ENCODE assay signal across 11 mouse cellular contexts in genomic region chr1:171439072-171439471, GRCm38 (mm10). TPM values are rescaled to one million over a fixed set of nuclear protein-coding genes. Genes with fewer than 3 reads are reported as not detected.
A peak's percentile ranks its signal among the peaks of the same experiment; 100 is the strongest.
DNase-seq lines count a peak whose midpoint lies in the region; ATAC-seq and TF ChIP-seq lines count a peak whose summit lies in the region.
"Had no signal": no experiment of that assay in that cellular context is flagged by ENCODE, and none has a peak within 500 bp of the region (broad histone marks: within the 10 kb centered on the region; RNA-seq: fewer than 3 reads in every experiment).

No protein-coding gene starts in this region.

- ATAC-seq in heart, embryonic 14.5 days (ENCODE audit: insufficient number of reproducible peaks, insufficient read depth, low FRiP score, low read depth), result no peak
- ATAC-seq in neural tube, embryonic 14.5 days (ENCODE audit: low read depth), result no peak
- ATAC-seq in erythroid progenitor cell, adult 5-6 weeks (replicated peaks; ENCODE audit: low FRiP score, poor library complexity, severe bottlenecking), result no peak

- 3% methylated on average over 8 of the region's 8 CpGs for WGBS in liver, adult 2 months
- WGBS in heart, embryonic 14.5 days, result 17% methylated on average over 8 of the region's 8 CpGs
- WGBS in large intestine, adult 2 months, result 8% methylated on average over 8 of the region's 8 CpGs
- WGBS in neural tube, embryonic 14.5 days, result 34% methylated on average over 8 of the region's 8 CpGs

- peaks cover 30% of the 10 kb centered on the region; the same call in 1 of the 2 replicates for H3K79me2 ChIP-seq in liver, adult 2 months (ENCODE audit: control insufficient read depth, insufficient read depth, low read length)

- no peak for TF ChIP-seq CTCF in liver, adult 2 months (IDR thresholded peaks at IDR 0.05; ENCODE audit: low read depth, low read length)

- H3K27me3 ChIP-seq in liver, adult 2 months (ENCODE audit: control insufficient read depth, insufficient read depth, low read length), result no peaks in the 10 kb centered on the region
- H3K27me3 ChIP-seq in heart, embryonic 14.5 days (ENCODE audit: control insufficient read depth, insufficient read depth, low read length), result no peaks in the 10 kb centered on the region
- peaks cover 17% of the 10 kb centered on the region; the same call in 1 of the 2 replicates for H3K27me3 ChIP-seq in neural tube, embryonic 14.5 days (ENCODE audit: control insufficient read depth, insufficient read depth, low read length)

- peak overlapping the region; percentile 90 for H3K27ac ChIP-seq in liver, adult 2 months (replicated peaks; ENCODE audit: insufficient read depth, low read depth, low read length)
- H3K27ac ChIP-seq in heart, embryonic 14.5 days (replicated peaks in 1 of 2; ENCODE audit: control insufficient read depth in 1 of 2, insufficient read depth in 1 of 2, low read depth in 2 of 2, low read length in 2 of 2), result peak overlapping the region; percentile 51 to 84
- H3K27ac ChIP-seq in neural tube, embryonic 14.5 days (ENCODE audit: low read depth, low read length), result no peak overlapping the region

- peak overlapping the region; percentile 80 for H3K4me2 ChIP-seq in heart, embryonic 14.5 days (ENCODE audit: low read length)
- H3K4me2 ChIP-seq in neural tube, embryonic 14.5 days (ENCODE audit: low read depth, low read length), result peak overlapping the region; percentile 26; the same call in 1 of the 2 replicates

- DNase-seq in liver, adult 2 months (ENCODE audit: extremely low read depth, low read depth, low spot score), result peak; percentile 75
- no peak for DNase-seq in liver
- DNase-seq in large intestine, adult 2 months (ENCODE audit: low read depth, low spot score), result peak; percentile 73
- no peak for DNase-seq in cerebellum, adult 11-12 months
- no peak for DNase-seq in urinary bladder, postnatal 14 days (ENCODE audit: low spot score)
- DNase-seq: cerebellum, postnatal 14 days; gastrocnemius, postnatal 10 days; right cerebral cortex, adult 18-20 months had no signal

- no peak for TF ChIP-seq POLR2A in liver, adult 2 months (IDR thresholded peaks at IDR 0.05; ENCODE audit: extremely low read depth, insufficient read depth, low read length)

- H3K4me1 ChIP-seq in liver, adult 2 months (ENCODE audit: control insufficient read depth, insufficient read depth, low read length), result peaks cover 32% of the 10 kb centered on the region
- peaks cover 29 to 38% of the 10 kb centered on the region in 2 experiments for H3K4me1 ChIP-seq in heart, embryonic 14.5 days (ENCODE audit: control insufficient read depth in 2 of 2, insufficient read depth in 2 of 2, low read length in 2 of 2)
- no peaks in the 10 kb centered on the region for H3K4me1 ChIP-seq in neural tube, embryonic 14.5 days (ENCODE audit: control insufficient read depth, insufficient read depth, low read length)

- H3K9me3 ChIP-seq in heart, embryonic 14.5 days (ENCODE audit: control insufficient read depth, low read length), result peaks cover 5% of the 10 kb centered on the region; the same call in 1 of the 2 replicates
- H3K9me3 ChIP-seq in neural tube, embryonic 14.5 days (ENCODE audit: control insufficient read depth, low read length), result no peaks in the 10 kb centered on the region

- no peaks in the 10 kb centered on the region for H3K36me3 ChIP-seq in liver, adult 2 months (ENCODE audit: control insufficient read depth, insufficient read depth, low read length)
- no peaks in the 10 kb centered on the region for H3K36me3 ChIP-seq in heart, embryonic 14.5 days (ENCODE audit: control insufficient read depth, insufficient read depth, low read length)
- H3K36me3 ChIP-seq in neural tube, embryonic 14.5 days (ENCODE audit: control insufficient read depth, insufficient read depth, low read length), result no peaks in the 10 kb centered on the region

- H3K9ac ChIP-seq in liver, adult 2 months (ENCODE audit: low read depth, low read length), result peak overlapping the region; percentile 61
- H3K9ac ChIP-seq in heart, embryonic 14.5 days (ENCODE audit: low read length), result peak overlapping the region; percentile 84
- no peak overlapping the region for H3K9ac ChIP-seq in neural tube, embryonic 14.5 days (replicated peaks; ENCODE audit: low read depth, low read length)

- peak overlapping the region; percentile 69 for H3K4me3 ChIP-seq in liver, adult 2 months (ENCODE audit: insufficient read depth, low read depth, low read length)
- H3K4me3 ChIP-seq in heart, embryonic 14.5 days (ENCODE audit: control insufficient read depth in 1 of 2, insufficient read depth in 1 of 2, low read depth in 1 of 2, low read length in 2 of 2), result peak overlapping the region; percentile 38 to 75
- no peak overlapping the region for H3K4me3 ChIP-seq in neural tube, embryonic 14.5 days (ENCODE audit: low read depth, low read length)

RNA-seq across cellular contexts. Expression of gene F11r, which starts 1.7 kb away (rescaled TPM):
- total RNA-seq in liver, adult 2 months (2014; rRNA removed), result 39.1 and 56.8 TPM in 2 replicates
- polyA plus RNA-seq in liver, adult 2 months (2012; rRNA removed), result 47.7 and 60.4 TPM in 2 replicates
- polyA plus RNA-seq in heart, embryonic 14.5 days (2014; fragmentation: Nextera tagmentation; extraction: Ambion mirVana), result 70.9 and 74.7 TPM in 2 replicates
- polyA plus RNA-seq in large intestine, adult 2 months (2012; rRNA removed), result 160 and 191 TPM in 2 replicates
- polyA plus RNA-seq in neural tube, embryonic 14.5 days (2014; fragmentation: Nextera tagmentation; extraction: Ambion mirVana), result 8.0 and 13.5 TPM in 2 replicates
- total RNA-seq in erythroid progenitor cell, adult 5-6 weeks (2015; ENCODE audit: low replicate concordance), result not detected in 2 replicates
- total RNA-seq in erythroid progenitor cell, adult 5-6 weeks (2017; ENCODE audit: low replicate concordance), result not detected in 2 replicates

RNA-seq across cellular contexts. Expression of gene Tstd1, which starts 20.4 kb away (rescaled TPM):
- total RNA-seq in liver, adult 2 months (2014; rRNA removed), result 26.6 and 27.8 TPM in 2 replicates
- polyA plus RNA-seq in liver, adult 2 months (2012; rRNA removed), result 50.6 and 57.2 TPM in 2 replicates
- polyA plus RNA-seq in heart, embryonic 14.5 days (2014; fragmentation: Nextera tagmentation; extraction: Ambion mirVana), result 1.5 and 2.1 TPM in 2 replicates
- 77.2 and 98.1 TPM in 2 replicates for polyA plus RNA-seq in large intestine, adult 2 months (2012; rRNA removed)
- 2.9 and 3.8 TPM in 2 replicates for polyA plus RNA-seq in neural tube, embryonic 14.5 days (2014; fragmentation: Nextera tagmentation; extraction: Ambion mirVana)
- total RNA-seq in erythroid progenitor cell, adult 5-6 weeks (2015; ENCODE audit: low replicate concordance), result not detected in 2 replicates
- total RNA-seq in erythroid progenitor cell, adult 5-6 weeks (2017; ENCODE audit: low replicate concordance), result 0.90 TPM in 1 of 2 replicates, not detected in the other

RNA-seq across cellular contexts. Expression of gene Usf1, which starts 28.0 kb away (rescaled TPM):
- 27.2 and 33.7 TPM in 2 replicates for total RNA-seq in liver, adult 2 months (2014; rRNA removed)
- 39.4 and 44.7 TPM in 2 replicates for polyA plus RNA-seq in liver, adult 2 months (2012; rRNA removed)
- polyA plus RNA-seq in heart, embryonic 14.5 days (2014; fragmentation: Nextera tagmentation; extraction: Ambion mirVana), result 46.7 and 58.5 TPM in 2 replicates
- 80.1 and 86.0 TPM in 2 replicates for polyA plus RNA-seq in large intestine, adult 2 months (2012; rRNA removed)
- polyA plus RNA-seq in neural tube, embryonic 14.5 days (2014; fragmentation: Nextera tagmentation; extraction: Ambion mirVana), result 164 and 191 TPM in 2 replicates
- total RNA-seq in erythroid progenitor cell, adult 5-6 weeks (2015; ENCODE audit: low replicate concordance), result 1.7 and 4.3 TPM in 2 replicates
- 5.0 and 9.1 TPM in 2 replicates for total RNA-seq in erythroid progenitor cell, adult 5-6 weeks (2017; ENCODE audit: low replicate concordance)

RNA-seq across cellular contexts. Expression of gene Arhgap30, which starts 50.3 kb away (rescaled TPM):
- total RNA-seq in liver, adult 2 months (2014; rRNA removed), result 2.4 and 2.8 TPM in 2 replicates
- polyA plus RNA-seq in liver, adult 2 months (2012; rRNA removed), result 1.3 and 2.0 TPM in 2 replicates
- polyA plus RNA-seq in heart, embryonic 14.5 days (2014; fragmentation: Nextera tagmentation; extraction: Ambion mirVana), result 0.54 and 0.62 TPM in 2 replicates
- 7.0 and 10.2 TPM in 2 replicates for polyA plus RNA-seq in large intestine, adult 2 months (2012; rRNA removed)
- 0.25 and 0.61 TPM in 2 replicates for polyA plus RNA-seq in neural tube, embryonic 14.5 days (2014; fragmentation: Nextera tagmentation; extraction: Ambion mirVana)
- total RNA-seq in erythroid progenitor cell, adult 5-6 weeks (2015; ENCODE audit: low replicate concordance), result 11.7 and 15.9 TPM in 2 replicates
- 16.7 and 22.9 TPM in 2 replicates for total RNA-seq in erythroid progenitor cell, adult 5-6 weeks (2017; ENCODE audit: low replicate concordance)

Comparison
In these comparisons a context has a peak if more than half of its experiments do, and no peak if none do; other contexts are left out.
1. DNase-seq: peak in liver, adult 2 months (single experiment) and large intestine, adult 2 months (single experiment); none in liver (single experiment), cerebellum, adult 11-12 months (single experiment) and urinary bladder, postnatal 14 days (single experiment).
2. RNA of gene Tstd1, which starts 20.4 kb away (polyA plus RNA-seq): 77.2 to 98.1 TPM in large intestine, adult 2 months and 50.6 to 57.2 TPM in liver, adult 2 months; 2.9 to 3.8 TPM in neural tube, embryonic 14.5 days and 1.5 to 2.1 TPM in heart, embryonic 14.5 days; every median in the first group is over 10 times any median in the second.